Mouse (Mus musculus) midbrain, postnatal 0 days (tissue): Measurements from ENCODE around the gene Atp6v1fnb. TPM values are rescaled to one million over a fixed set of nuclear protein-coding genes. Genes with fewer than 3 reads are reported as not detected.

Experiments used
- ATAC-seq: fragments of 200-750 bp; cut with Nextera tagmentation; 2 replicates; pipeline ENCODE4 v1.8.0; 2017; ENCODE audit warnings: moderate number of reproducible peaks, mild to moderate bottlenecking, moderate TSS enrichment, moderate library complexity; ENCODE audit not compliant: low FRiP score
- DNase-seq: peaks from one replicate; pipeline ENCODE4 v3.0.0-alpha.2; 2015; ENCODE audit warnings: low spot score
- H3K27ac ChIP-seq: fragments of 300-500 bp; sonication (generic); 2 replicates; pipeline ENCODE4 v1.5.1; 2014; ENCODE audit warnings: low read depth, mild to moderate bottlenecking, low read length, mixed read lengths
- H3K27me3 ChIP-seq: fragments of 300-500 bp; sonication (generic); 2 replicates; pipeline ENCODE4 v1.6.1; 2014; ENCODE audit warnings: low read length, control low read depth, mixed read lengths; ENCODE audit not compliant: insufficient read depth
- H3K36me3 ChIP-seq: fragments of 300-500 bp; sonication (generic); 2 replicates; pipeline ENCODE4 v1.6.1; 2014; ENCODE audit warnings: low read length, control low read depth, mixed read lengths; ENCODE audit not compliant: insufficient read depth
- H3K4me1 ChIP-seq: fragments of 300-500 bp; sonication (generic); 2 replicates; pipeline ENCODE4 v1.6.1; 2014; ENCODE audit warnings: mild to moderate bottlenecking, control low read depth, antibody characterized with exemption, low read length, mixed read lengths; ENCODE audit not compliant: insufficient read depth
- H3K4me2 ChIP-seq: fragments of 300-500 bp; sonication (generic); 2 replicates; pipeline ENCODE4 v1.6.1; 2014; ENCODE audit warnings: low read depth, mild to moderate bottlenecking, low read length, mixed read lengths; ENCODE audit not compliant: poor library complexity, severe bottlenecking
- H3K4me3 ChIP-seq: fragments of 300-500 bp; sonication (generic); 2 replicates; pipeline ENCODE4 v1.5.1; 2014; ENCODE audit warnings: low read depth, mild to moderate bottlenecking, low read length, moderate library complexity
- H3K9ac ChIP-seq: fragments of 300-500 bp; sonication (generic); replicated peaks from 2 replicates; pipeline ENCODE4 v1.6.1; 2014; ENCODE audit warnings: mild to moderate bottlenecking, low read length, moderate library complexity, mixed read lengths; ENCODE audit not compliant: poor library complexity, severe bottlenecking
- H3K9me3 ChIP-seq: fragments of 300-500 bp; sonication (generic); 2 replicates; pipeline ENCODE4 v1.6.1; 2016; ENCODE audit warnings: low read length, control low read depth
- CTCF ChIP-seq: IDR thresholded peaks from 2 replicates; pipeline ENCODE4 v1.5.1; 2016; ENCODE audit warnings: antibody characterized with exemption, mild to moderate bottlenecking
- WGBS: fragments of 180-500 bp; shearing (Covaris S2); extraction: QIAGEN DNeasy Blood & Tissue Kit; methylation state at CpG from one replicate; pipeline ENCODE4 v1.1.7; 2014; 5-methylcytosine and 5-hydroxymethylcytosine counted together
- polyA plus RNA-seq: library from polyadenylated mRNA; unstranded; fragments of >200 nt; fragmentation: Nextera tagmentation; extraction: Ambion mirVana; gene quantifications from 2 replicates; pipeline ENCODE4 v1.2.1, GENCODE M21; 2015
- total RNA-seq: library from RNA; depleted of rRNA; stranded (reverse); fragments of >200 nt; gene quantifications from 2 replicates; pipeline ENCODE4 v1.2.3, GENCODE M21; 2014; rRNA removed

The Atp6v1fnb gene
- total RNA-seq (2.6 TPM in 1 of 2 replicates, not detected in the other), polyA plus RNA-seq (0.32 and 0.72 TPM in 2 replicates)

DNA sequence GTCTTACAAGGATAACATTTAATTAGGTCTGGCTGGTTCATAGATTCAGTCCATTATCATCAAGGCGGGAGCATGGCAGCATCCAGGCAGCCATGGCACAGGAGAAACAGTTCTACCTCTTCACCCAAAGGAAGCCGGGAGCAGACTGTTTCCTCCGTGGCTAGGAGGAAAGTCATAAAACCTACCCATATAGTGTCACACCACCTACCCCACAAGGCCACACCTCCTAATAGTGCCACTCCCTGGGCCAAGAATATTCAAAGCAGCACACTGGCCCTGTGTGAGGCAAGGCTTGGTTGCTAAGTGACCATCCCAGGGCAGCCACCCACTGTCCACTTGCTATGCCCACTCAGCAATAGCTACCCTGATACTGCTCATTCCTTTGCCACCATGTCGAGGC, at the start of gene Atp6v1fnb:
Gene Atp6v1fnb, plus strand, starts transcription at position 301 of the 400 bp plus-strand sequence.
- Histone ChIP-seq H3K4me2 (no peak within 1 kb of the TSS), H3K4me3 (no peak within 1 kb of the TSS), H3K36me3 (peaks cover 15% of the 10 kb centered on the region), H3K4me1 (peaks cover 13% of the 10 kb centered on the region; the same call in 1 of the 2 replicates), H3K9me3 (no peaks in the 10 kb centered on the region), H3K27me3 (no peaks in the 10 kb centered on the region), H3K27ac (no peak within 1 kb of the TSS), H3K9ac (no peak within 1 kb of the TSS)
- no peak for ATAC-seq
- WGBS: 96% methylated on average over 4 of the region's 4 CpGs
- TF ChIP-seq CTCF: no peak
- DNase-seq: no peak

DNA sequence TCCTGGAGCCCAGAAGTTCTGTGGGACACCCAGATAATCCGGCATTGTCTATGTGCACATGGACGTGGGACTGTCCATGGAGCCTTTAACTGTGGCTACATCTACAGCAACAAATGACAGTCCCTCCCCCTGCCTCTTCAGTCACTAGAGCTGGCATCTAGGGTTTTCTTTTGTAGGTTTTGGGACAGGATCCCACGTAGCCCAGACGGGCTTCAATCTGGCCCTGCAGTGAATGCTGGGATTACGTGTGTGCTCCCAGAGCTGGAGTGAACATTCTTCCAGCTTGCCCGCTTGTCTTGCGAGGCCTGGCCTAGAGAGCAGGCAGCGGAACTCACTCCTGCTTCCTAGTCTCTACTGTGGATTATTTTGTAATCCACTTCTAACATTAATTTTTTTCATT, 46.1 kb upstream of the Atp6v1fnb start:
- no peak overlapping the region for H3K9ac ChIP-seq
- H3K4me2 ChIP-seq: no peak overlapping the region
- H3K4me3 ChIP-seq: no peak overlapping the region
- no peak for TF ChIP-seq CTCF
- H3K9me3 ChIP-seq: no peaks in the 10 kb centered on the region
- no peak for ATAC-seq
- no peak for DNase-seq
- WGBS: 66% methylated on average over 8 of the region's 8 CpGs
- peaks cover 6% of the 10 kb centered on the region; the same call in 1 of the 2 replicates for H3K36me3 ChIP-seq
- H3K4me1 ChIP-seq: no peaks in the 10 kb centered on the region
- no peaks in the 10 kb centered on the region for H3K27me3 ChIP-seq
- H3K27ac ChIP-seq: no peak overlapping the region

DNA sequence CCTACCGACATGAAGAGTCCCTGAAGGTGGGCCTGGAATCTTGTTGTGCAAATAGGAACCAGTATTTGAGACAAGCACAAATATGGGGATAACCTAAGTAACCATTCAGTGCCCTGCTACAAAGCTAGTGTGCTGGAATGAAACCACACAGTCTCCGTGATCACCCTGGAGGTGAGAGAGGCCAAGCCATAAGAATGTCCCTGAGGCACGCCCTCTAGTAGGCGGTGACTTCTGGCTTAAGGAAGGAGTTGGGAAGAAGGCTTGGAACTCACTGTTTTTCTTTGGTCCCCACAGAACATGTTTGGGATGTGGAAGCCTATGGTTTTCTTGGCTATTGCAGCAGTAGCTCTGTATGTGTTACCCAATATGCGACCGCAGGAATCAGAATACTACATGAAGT, 44.9 kb upstream of the Atp6v1fnb start:
- H3K27ac ChIP-seq: no peak overlapping the region
- ATAC-seq: no peak
- no peaks in the 10 kb centered on the region for H3K9me3 ChIP-seq
- no peaks in the 10 kb centered on the region for H3K4me1 ChIP-seq
- H3K27me3 ChIP-seq: no peaks in the 10 kb centered on the region
- peaks cover 6% of the 10 kb centered on the region; the same call in 1 of the 2 replicates for H3K36me3 ChIP-seq
- DNase-seq: no peak
- WGBS: 80% methylated on average over 6 of the region's 6 CpGs
- no peak overlapping the region for H3K4me3 ChIP-seq
- no peak for TF ChIP-seq CTCF
- H3K4me2 ChIP-seq: no peak overlapping the region
- no peak overlapping the region for H3K9ac ChIP-seq

DNA sequence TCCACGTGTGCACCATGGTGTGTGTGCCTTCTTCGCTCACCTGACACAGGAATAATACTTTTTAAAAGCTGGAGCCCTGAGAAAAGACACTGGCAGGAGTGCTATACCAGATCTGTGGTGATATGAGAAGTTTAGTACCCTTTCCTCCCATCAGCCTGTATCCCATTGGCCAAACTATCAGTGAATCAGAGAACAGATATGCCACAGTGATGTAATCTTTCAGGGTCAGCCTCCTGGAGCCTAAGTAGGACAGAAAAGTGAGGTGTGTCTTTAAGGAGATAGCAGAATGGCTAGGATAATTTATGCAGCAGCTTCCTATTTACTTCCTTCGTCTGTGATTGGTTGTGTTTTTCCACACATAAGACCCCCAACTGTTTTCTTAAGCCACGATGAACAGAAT, 43.1 kb upstream of the Atp6v1fnb start:
- WGBS: 54% methylated on average over 4 of the region's 4 CpGs
- no peak overlapping the region for H3K27ac ChIP-seq
- peaks cover 3% of the 10 kb centered on the region; the same call in 1 of the 2 replicates for H3K36me3 ChIP-seq
- no peak for TF ChIP-seq CTCF
- H3K4me1 ChIP-seq: no peaks in the 10 kb centered on the region
- H3K4me3 ChIP-seq: no peak overlapping the region
- H3K27me3 ChIP-seq: peaks cover 12% of the 10 kb centered on the region
- DNase-seq (no peak), ATAC-seq (no peak)
- no peak overlapping the region for H3K9ac ChIP-seq
- H3K9me3 ChIP-seq: no peaks in the 10 kb centered on the region
- H3K4me2 ChIP-seq: no peak overlapping the region

DNA sequence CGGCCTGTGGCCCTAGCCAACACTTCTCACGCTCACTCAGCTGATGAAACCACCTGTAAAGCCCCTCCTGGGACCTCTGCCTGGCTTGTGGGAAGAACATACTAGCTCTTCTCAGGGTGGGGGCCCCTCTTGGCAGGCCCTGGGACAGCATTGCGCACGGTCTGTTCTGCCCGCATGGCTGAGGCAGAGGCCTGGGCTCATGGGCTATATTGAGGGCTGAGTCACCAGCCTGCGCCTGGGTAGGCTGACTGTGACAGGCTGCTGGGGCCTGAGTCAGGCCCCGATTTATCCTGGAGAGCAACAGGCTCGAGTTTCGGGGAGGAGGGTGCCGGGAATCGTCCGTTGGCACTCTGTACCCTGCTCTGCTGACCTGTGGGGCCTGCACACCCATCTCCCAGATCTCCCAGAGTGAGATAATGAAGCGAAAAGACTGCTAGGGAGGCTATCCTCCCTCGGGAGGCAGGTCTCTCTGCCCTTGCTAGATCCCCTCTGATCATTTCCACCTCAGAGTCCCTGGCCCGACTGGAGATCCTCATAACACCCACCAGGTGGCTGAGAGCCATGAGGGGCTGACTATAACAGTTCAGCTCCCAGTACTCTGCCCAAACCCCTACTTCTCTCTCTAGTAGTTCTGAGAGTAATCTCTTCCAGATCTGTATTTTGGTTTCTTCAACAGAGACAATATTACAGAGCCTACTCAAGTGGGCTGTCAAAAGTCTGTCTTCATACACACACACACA, 40.4 kb upstream of the Atp6v1fnb start:
- 50% methylated on average over 15 of the region's 15 CpGs for WGBS
- no peaks in the 10 kb centered on the region for H3K4me1 ChIP-seq
- no peaks in the 10 kb centered on the region for H3K9me3 ChIP-seq
- TF ChIP-seq CTCF: peak; percentile 18; the same call in 1 of the 2 replicates
- H3K4me3 ChIP-seq: no peak overlapping the region
- no peak for ATAC-seq
- H3K4me2 ChIP-seq: no peak overlapping the region
- H3K27ac ChIP-seq: no peak overlapping the region
- no peaks in the 10 kb centered on the region for H3K36me3 ChIP-seq
- no peak for DNase-seq
- peaks cover 33% of the 10 kb centered on the region for H3K27me3 ChIP-seq
- no peak overlapping the region for H3K9ac ChIP-seq

DNA sequence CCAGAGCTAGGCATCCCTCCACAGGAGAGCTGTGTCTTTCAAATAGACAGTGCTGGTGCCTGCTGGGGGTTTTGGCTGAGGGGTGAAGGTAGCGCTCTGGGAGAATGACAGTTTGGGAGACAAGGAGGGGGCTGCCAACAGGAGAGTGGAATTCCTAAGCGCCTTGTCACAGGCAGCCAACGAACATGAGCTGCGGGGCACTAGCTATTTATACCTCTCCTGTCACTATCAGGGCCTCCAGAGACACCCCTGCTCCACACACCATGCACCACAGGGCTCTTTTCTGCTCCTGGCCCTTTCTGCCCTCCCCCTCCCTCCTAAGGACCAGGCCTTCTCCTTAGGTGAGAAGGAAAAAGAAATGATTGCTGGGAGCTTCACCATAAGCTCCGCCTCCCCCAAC, 39.8 kb upstream of the Atp6v1fnb start:
- no peak for DNase-seq
- ATAC-seq: no peak
- no peak overlapping the region for H3K4me2 ChIP-seq
- no peak overlapping the region for H3K4me3 ChIP-seq
- no peak for TF ChIP-seq CTCF
- 19% methylated on average over 5 of the region's 5 CpGs for WGBS
- H3K9me3 ChIP-seq: no peaks in the 10 kb centered on the region
- H3K9ac ChIP-seq: no peak overlapping the region
- H3K27ac ChIP-seq: no peak overlapping the region
- no peaks in the 10 kb centered on the region for H3K36me3 ChIP-seq
- H3K4me1 ChIP-seq: 0 out of 2 replicates have a peak, but pooled peaks cover 2% of the 10 kb centered on the region
- peaks cover 33% of the 10 kb centered on the region for H3K27me3 ChIP-seq
